Mouse (Mus musculus): ENCODE results near the gene Dusp7.

Dusp7 gene

GRCm38 (mm10) chr9:106392828-106393527 is 24.5 kb downstream of the Dusp7 start:
- no peak for DNase-seq

- DNase-seq: no peak
These were observed 25.1 kb downstream of the Dusp7 start for GRCm38 (mm10) chr9:106393548-106393947.

- peak; percentile 56 for DNase-seq
These were observed 26.5 kb downstream of the Dusp7 start for GRCm38 (mm10) chr9:106394649-106395602.

GRCm38 (mm10) chr9:106397733-106398132 is 29.3 kb downstream of the Dusp7 start:
- no peak for DNase-seq

GRCm38 (mm10) chr9:106398667-106399311 is 30.4 kb downstream of the Dusp7 start:
- DNase-seq: no peak

- DNase-seq: no peak
These were observed 31.4 kb downstream of the Dusp7 start for GRCm38 (mm10) chr9:106399808-106400207.

- DNase-seq: no peak
These were observed 33.7 kb downstream of the Dusp7 start for GRCm38 (mm10) chr9:106402149-106402548.

- DNase-seq: no peak
These were observed 34.4 kb downstream of the Dusp7 start for GRCm38 (mm10) chr9:106402607-106403375.

GRCm38 (mm10) chr9:106405275-106405674 is 36.8 kb downstream of the Dusp7 start:
- no peak for DNase-seq

- no peak for DNase-seq
These were observed 38.1 kb downstream of the Dusp7 start for GRCm38 (mm10) chr9:106406443-106407078.

- DNase-seq: no peak
These were observed 40.7 kb downstream of the Dusp7 start for GRCm38 (mm10) chr9:106409096-106409495.

- DNase-seq: no peak
These were observed 41.7 kb downstream of the Dusp7 start for GRCm38 (mm10) chr9:106410086-106410650.

- DNase-seq: peak; percentile 34
These were observed 42.7 kb downstream of the Dusp7 start for GRCm38 (mm10) chr9:106411091-106411594.

GRCm38 (mm10) chr9:106411729-106412128 is 43.3 kb downstream of the Dusp7 start:
- DNase-seq: no peak

- no peak for DNase-seq
These were observed 43.8 kb downstream of the Dusp7 start for GRCm38 (mm10) chr9:106412210-106412609.

GRCm38 (mm10) chr9:106413606-106414005 is 45.2 kb downstream of the Dusp7 start:
- DNase-seq: no peak

GRCm38 (mm10) chr9:106416826-106417225 is 48.4 kb downstream of the Dusp7 start:
- DNase-seq: no peak

GRCm38 (mm10) chr9:106417841-106418625 is 49.6 kb downstream of the Dusp7 start:
- peak; percentile 67 for DNase-seq

- no peak for DNase-seq
These were observed 52.2 kb downstream of the Dusp7 start for GRCm38 (mm10) chr9:106420608-106421007.

GRCm38 (mm10) chr9:106421033-106421864 is 52.8 kb downstream of the Dusp7 start:
- DNase-seq: no peak
